Mouse (Mus musculus): ENCODE measurements around the gene Sumo2.
"Not testable (repeated sequence)": the region's sequence is repeated elsewhere in the genome, so short reads cannot be mapped to it uniquely, and the experiment has no call there.

Sumo2 gene

DNA sequence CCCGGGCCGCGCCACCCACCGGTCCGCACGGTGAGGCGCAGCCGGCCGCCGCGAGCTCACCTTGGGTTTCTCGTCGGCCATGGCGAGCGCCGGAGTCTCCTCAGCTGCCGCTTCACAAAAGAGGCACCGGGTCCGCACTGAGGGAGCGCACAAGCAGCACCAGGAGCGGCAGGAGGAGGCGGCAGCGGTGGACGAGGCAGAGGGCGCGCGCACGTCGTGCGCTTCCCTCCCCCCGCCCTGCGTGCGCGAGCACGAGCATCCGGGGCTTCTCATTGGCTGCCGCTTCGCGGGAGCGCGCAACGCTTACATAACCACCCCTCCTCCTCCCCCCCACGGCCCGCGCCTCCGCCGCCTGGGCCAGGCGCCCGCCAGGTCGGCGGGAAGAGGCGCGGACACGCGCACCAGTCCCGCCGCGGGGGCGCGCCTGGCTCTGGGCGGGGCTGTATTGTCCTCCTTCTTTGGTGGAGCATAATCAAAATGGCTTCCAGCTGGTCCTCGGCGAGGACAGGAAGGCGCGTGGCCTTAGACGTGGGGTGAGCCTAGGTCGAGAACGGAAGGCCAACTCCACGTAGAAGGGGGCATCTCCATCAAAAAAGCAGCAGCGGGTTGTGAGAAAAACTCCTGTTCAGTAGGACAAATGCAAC, at the start of gene Sumo2:
TSS of gene Sumo2 (minus strand) at position 239 of the 644 bp plus-strand sequence.
- peak; percentile 98 for DNase-seq (ENCODE audit: low read depth, low spot score)

GRCm38 (mm10) chr11:115585573-115586100, 49.6 kb upstream of the Sumo2 start:
- no peak for DNase-seq (ENCODE audit: low read depth, low spot score)

- DNase-seq (ENCODE audit: low read depth, low spot score), result no peak
Measured at GRCm38 (mm10) chr11:115584376-115585073, 48.4 kb upstream of the Sumo2 start.

- DNase-seq (ENCODE audit: low read depth, low spot score), result no peak
Measured at GRCm38 (mm10) chr11:115582913-115583606, 47.0 kb upstream of the Sumo2 start.

- DNase-seq (ENCODE audit: low read depth, low spot score), result no peak
Measured at GRCm38 (mm10) chr11:115579080-115579479, 43.0 kb upstream of the Sumo2 start.

DNA sequence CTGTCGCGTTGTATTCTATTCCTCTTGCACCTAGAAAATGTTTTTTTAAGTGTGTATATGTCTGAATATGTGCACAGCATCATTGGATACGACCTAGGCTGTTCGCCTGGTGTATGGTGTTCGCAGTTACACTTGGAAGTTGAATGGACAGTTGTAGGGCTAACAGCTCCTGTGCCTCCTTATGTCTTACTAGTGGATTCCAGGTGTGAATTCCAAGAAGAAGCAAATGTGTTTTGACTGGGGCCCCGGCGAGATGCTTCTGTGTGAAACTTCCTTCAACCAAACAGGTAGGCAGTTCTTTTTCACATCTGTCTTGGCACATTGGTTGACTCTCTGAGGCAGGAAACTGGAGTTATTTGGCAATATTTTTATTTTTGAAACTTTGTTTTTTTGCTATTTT, 28.9 kb upstream of the Sumo2 start:
- no peak for DNase-seq (ENCODE audit: low read depth, low spot score)

- DNase-seq (ENCODE audit: low read depth, low spot score), result peak; percentile 94
Measured at GRCm38 (mm10) chr11:115564064-115564809, 28.2 kb upstream of the Sumo2 start, which contains the start of gene Nup85. Nup85 (plus strand) TSS chr11:115564434.

- no peak for DNase-seq (ENCODE audit: low read depth, low spot score)
Measured at GRCm38 (mm10) chr11:115563406-115563805, 27.3 kb upstream of the Sumo2 start.

DNA sequence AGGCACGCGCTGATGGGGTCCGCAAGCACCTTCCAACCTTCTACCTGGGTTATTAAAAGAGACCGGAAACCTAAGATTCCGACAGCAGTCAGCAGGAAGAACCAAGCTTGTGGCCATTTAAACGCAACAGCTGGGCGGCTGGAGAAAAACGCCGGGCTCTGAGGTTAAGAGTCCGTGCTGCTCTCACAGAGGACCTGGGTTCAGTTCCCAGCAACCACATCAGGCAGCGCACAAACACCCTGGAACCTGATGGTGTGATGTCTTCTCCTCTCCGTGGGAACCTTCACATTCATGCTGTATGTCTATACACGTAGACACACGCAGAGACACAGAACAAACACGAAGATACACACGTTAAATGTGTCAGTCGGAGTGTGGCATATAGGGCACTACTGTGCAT, 19.6 kb upstream of the Sumo2 start:
- DNase-seq (ENCODE audit: low read depth, low spot score), result no peak

DNA sequence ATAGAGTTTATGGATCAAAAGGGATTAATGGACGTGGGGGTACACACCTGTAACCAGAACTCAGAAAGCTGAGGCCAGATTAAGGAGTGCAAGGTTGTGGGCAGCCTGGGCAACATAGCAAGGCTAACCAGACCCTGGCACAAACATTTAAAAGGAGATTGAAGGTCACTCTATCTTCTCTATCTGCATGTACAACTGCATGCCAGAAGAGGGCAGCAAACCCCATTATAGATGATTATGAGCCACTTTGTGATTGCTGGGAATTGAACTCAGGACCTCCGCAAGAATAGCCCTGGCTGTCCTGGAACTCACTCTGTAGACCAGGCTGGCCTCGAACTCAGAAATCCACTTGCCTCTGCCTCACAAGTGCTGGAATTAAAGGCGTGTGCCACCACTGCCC, 16.7 kb upstream of the Sumo2 start:
- no peak for DNase-seq (ENCODE audit: low read depth, low spot score)

DNA sequence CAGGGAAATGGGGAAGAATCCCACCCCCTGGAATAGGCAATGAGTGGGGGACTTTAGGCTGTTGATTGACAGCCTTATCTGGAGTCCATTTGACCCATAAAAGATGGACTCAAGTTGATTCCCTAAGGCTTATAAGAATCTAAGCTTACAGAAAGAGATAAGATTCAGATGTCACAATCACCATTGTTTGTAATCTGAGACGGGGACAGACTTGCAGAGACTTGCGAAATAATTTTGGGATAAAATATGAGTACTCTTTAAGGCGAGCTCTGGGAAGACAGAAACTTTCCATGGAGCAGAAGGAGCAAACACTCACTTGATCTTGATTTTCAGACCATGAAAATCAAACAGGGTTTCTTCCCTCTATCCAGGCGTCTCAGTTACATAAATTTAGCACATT, 7.5 kb upstream of the Sumo2 start:
- no peak for DNase-seq (ENCODE audit: low read depth, low spot score)

GRCm38 (mm10) chr11:115538045-115538444, 2.0 kb upstream of the Sumo2 start:
- no peak for DNase-seq (ENCODE audit: low read depth, low spot score)

GRCm38 (mm10) chr11:115536856-115537568, 936 bp upstream of the Sumo2 start:
- DNase-seq (ENCODE audit: low read depth, low spot score), result no peak

DNA sequence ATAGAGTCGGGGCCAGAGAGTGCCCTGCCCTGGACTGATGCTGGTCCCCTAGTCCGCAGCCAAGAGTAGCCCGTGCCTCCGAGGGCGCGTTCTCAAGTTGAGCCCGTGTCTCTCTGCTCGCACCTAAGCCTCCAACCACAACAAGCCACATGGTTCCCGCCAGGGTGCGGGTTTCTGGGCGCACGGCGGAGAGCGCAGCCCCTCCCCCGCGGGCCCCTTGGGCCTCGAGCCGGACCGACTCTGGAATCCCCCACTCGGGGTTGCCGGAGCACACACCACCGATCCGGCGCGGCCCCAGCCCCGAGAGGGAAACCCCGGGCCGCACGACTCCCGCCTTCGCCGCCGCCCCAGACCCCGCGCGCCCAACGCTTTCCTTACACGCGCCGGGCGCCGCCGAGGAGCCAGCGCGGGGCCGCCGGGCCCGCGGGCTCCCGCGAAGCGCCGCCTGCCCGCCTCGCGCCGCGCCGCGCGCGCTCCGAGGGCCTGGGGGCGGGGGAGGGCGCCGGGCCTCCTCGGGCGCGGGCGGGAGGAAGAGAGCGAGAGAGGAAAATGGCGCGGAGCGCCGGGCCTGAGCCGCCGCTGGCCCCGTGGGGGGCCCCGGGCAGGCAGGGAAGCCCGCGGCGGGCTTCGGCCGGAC, 557 bp downstream of the Sumo2 start:
- DNase-seq (ENCODE audit: low read depth, low spot score), result no peak

DNA sequence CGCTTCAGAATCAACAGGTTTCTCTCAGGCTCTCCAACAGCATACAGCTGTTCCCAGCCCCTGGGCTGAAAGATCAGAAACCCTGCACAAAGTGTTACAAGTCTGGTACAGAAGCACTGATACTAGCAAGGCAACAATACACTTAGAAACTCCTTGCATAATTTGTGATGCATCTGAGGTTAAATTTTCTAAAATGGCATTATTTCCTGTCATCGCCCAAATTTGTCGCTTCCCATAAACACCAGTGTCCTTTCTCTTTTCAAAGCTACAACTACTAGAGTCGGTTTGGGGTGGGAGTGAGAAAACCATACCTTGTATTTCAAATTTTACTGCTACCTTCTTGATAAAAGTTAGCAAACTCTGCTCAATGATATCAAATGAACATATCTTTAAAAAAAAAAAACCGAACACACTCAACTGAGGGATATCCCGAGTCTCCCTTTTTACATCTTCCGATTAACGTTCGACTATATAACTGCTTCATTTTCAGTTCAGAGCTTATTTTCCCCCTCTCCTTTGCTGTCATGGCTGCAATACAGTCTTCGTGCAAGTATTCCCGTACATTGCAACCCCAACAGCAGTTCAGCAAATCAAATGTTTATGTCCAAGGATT, 1.2 kb downstream of the Sumo2 start:
- no peak for DNase-seq (ENCODE audit: low read depth, low spot score)

DNA sequence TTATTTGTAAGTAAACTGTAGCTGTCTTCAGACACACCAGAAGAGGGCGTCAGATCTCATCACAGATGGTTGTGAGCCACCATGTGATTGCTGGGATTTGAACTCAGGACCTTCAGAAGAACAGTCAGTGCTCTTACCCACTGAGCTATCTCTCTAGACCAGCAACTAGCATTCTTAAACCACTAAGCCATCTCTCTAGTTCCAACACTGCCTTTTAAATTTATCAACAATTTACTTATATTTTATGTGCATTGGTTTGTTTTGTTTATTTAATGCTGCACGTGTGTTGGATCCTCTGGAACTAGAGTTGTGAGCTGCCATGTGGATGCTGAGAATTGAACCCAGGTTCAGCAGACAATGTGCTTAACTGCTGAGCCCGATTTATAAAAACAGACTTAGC, 9.6 kb downstream of the Sumo2 start:
- DNase-seq (ENCODE audit: low read depth, low spot score), result not testable (repeated sequence)

DNA sequence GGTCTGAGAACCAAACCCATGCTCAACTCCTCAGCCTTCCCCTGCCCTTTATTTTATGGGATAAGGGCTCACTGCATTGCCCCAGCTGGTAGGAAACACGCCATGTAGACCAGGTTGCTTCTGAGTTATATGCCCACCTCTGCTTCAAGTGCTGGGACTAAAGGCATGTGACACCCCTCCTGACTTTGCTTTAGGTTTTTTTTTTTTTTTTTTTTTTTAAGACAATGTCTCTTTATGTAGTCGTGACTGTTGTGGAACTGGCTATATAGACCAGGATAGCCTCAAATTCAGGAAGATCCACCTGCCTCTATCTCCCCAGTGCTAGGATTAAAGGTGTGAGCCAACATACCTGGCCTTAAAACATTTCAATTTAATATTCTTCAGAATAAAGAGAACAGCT, 13.4 kb downstream of the Sumo2 start:
- DNase-seq (ENCODE audit: low read depth, low spot score), result no peak

GRCm38 (mm10) chr11:115522238-115522637, 13.8 kb downstream of the Sumo2 start:
- DNase-seq (ENCODE audit: low read depth, low spot score), result no peak

DNA sequence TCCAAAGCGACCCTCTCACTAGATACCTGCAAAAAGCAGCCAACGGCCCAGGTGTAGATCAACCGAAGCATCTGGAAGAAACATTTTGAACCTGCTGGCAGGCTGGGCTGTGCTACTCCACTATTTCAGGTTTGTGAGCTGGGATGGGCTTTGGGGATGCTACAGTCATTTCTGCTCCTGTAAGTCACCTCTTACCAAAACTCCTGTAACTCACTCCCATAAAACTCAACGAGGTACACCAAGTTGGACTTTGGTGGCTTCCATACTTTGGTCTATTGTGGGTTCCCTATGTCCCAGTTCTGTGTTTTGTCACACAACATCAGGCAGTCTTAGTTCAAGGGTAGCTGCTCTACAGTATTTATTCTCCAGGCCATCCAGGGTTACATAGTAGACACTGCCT, 15.0 kb downstream of the Sumo2 start:
- no peak for DNase-seq (ENCODE audit: low read depth, low spot score)

DNA sequence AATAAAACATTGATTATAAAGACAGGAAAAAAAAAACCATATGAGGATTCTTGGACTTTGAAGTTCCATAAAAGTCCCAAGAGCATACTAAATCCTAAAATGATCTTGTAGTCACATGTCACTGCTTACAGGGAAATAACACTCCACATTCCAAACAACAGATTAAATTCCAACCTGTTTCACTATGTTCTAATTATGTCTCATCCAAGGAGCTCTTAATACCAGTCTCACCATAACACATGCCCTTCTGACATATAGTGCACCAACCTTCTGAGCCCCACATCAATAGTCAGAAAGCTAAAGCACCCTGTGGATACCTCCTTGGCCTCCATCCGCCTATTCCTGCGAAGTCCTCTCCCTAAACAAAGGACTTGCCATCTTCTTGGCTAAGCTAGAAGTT, 15.9 kb downstream of the Sumo2 start:
- DNase-seq (ENCODE audit: low read depth, low spot score), result no peak
